Mouse (Mus musculus): ENCODE measurements around the gene Cept1.

DNA sequence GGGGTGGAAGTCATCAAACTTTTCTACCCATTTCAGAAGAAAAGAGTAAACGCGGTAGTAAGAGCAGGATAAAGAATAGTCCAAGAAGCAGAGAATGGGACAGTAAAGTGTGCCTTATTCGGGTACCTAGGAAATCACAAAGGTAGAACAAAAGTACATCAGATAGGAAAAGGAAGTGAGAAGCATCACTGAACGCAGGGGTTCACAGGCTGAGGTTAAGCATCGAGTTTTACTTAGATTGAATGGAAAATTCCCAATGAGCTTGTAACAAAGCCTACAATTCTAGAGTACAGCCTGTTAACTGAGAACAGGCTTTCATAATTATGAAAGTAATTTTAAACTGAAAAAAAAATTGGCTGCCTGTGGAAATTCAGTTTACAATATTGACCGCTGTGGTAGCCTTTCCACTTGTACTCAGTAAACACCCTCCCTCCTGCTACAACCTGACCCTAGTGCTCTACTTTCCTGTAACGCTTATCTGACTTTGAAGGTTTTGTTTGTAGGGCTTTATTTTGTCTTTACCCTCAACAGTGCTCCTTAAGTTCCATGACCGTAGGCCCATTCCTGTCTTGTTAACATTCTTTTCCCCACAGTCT is 2.8 kb downstream of the Cept1 start:
- TF ChIP-seq POLR2A (IDR thresholded peaks at IDR 0.05; ENCODE audit: insufficient read depth, low read depth, low read length) (no peak), CTCF (IDR thresholded peaks at IDR 0.05) (no peak), EP300 (IDR thresholded peaks at IDR 0.05; ENCODE audit: insufficient read depth, low read depth, low read length) (no peak)

Measured in heart, adult 2 months (tissue).